Mouse (Mus musculus) heart, embryonic 10.5 days (tissue): ENCODE measurements around the gene Tpm3. TPM values are rescaled to one million over a fixed set of nuclear protein-coding genes. Genes with fewer than 3 reads are reported as not detected.
A peak's percentile ranks its signal among the peaks of the same experiment; 100 is the strongest.

ENCODE experiments used
- DNase-seq: peaks from one replicate; pipeline ENCODE4 v3.0.0-alpha.2; 2017; ENCODE audit warnings: low spot score
- H3K27ac ChIP-seq: fragments of 300-500 bp; sonication (generic); 2 replicates; pipeline ENCODE4 v1.5.1; 2016; ENCODE audit warnings: mild to moderate bottlenecking
- H3K27me3 ChIP-seq: fragments of 300-500 bp; sonication (generic); 2 replicates; pipeline ENCODE4 v1.6.1; 2016; ENCODE audit warnings: mild to moderate bottlenecking; ENCODE audit not compliant: poor library complexity, insufficient read depth, severe bottlenecking
- H3K36me3 ChIP-seq: fragments of 300-500 bp; sonication (generic); 2 replicates; pipeline ENCODE4 v1.6.1; 2016; ENCODE audit warnings: mild to moderate bottlenecking, moderate library complexity
- H3K4me1 ChIP-seq: fragments of 300-500 bp; sonication (generic); 2 replicates; pipeline ENCODE4 v1.6.1; 2016; ENCODE audit warnings: mild to moderate bottlenecking
- H3K4me3 ChIP-seq: fragments of 300-500 bp; sonication (generic); 2 replicates; pipeline ENCODE4 v1.5.1; 2016; ENCODE audit warnings: mild to moderate bottlenecking, moderate library complexity
- H3K9me3 ChIP-seq: fragments of 300-500 bp; sonication (generic); 2 replicates; pipeline ENCODE4 v1.6.1; 2016; ENCODE audit warnings: mild to moderate bottlenecking, moderate library complexity
- WGBS: fragments of 180-500 bp; shearing (Covaris S2); methylation state at CpG from one replicate; pipeline ENCODE4 v1.1.7; 2016; 5-methylcytosine and 5-hydroxymethylcytosine counted together
- polyA plus RNA-seq: library from polyadenylated mRNA; unstranded; fragments of >200 nt; fragmentation: Nextera tagmentation; extraction: Ambion mirVana; gene quantifications from 2 replicates; pipeline ENCODE4 v1.2.1, GENCODE M21; 2016

The Tpm3 gene
- polyA plus RNA-seq, 1 experiment from 2014 or later, result 489 TPM

DNA sequence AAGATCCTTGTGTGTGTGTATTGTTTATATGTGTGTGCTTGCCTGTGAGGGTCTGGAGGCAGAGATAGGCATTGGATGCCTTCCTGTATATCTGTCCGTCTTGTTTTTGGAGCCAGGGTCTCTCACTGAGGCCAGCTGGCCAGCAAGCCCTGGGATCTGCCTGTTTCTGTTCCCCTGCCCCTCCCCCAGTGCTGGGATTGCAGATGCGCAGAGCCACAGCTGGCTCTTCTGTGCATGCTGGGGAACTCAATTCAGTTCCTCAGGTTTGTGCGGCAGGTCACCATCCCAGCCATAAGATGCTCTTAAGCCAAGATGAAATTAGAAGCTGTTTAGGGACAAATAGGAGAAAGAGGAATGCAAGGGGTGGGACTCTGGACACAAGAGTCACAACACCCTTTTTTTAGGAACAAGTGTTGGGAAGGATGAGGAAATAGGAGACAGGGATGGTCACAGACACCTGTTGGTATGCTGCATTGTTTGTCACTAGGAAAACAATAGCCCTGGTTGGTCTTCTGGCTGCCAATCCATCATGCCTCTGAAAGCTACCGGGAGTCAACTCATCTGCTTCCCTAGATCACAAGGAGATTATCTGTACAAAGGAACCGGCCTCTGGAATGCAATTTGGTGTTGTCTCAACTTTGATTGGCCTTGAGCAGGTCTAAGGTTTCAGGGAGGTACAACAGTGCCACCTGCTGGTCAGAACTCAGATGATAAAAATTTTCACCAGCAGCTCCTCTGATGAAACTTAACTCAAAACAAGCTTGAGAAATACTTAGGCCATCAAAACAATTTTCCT, 4.7 kb downstream of the Tpm3 start:
- no peaks in the 10 kb centered on the region for H3K27me3 ChIP-seq
- 11% methylated on average over 5 of the region's 5 CpGs for WGBS

DNA sequence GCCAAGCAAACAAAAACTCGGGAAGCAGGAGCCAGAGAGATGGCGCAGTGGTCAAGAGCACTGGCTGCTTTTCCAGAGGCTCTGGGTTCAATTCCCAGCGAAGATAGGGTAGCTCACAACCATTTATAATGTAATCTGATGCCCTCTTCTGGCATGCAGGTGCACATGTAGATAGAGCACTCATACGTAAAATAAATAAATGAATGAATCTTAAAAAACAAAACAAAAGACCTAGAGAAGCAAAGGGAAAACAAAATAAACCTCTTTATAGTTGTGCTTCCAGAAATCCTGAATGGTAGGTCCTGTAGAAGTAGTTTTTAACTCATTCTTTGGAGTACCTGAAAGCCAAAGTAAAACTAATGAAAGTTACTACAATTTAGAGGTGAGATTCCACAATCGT, 5.8 kb downstream of the Tpm3 start:
- Histone ChIP-seq H3K36me3 (no peaks in the 10 kb centered on the region), H3K27me3 (no peaks in the 10 kb centered on the region), H3K4me1 (peaks cover 37% of the 10 kb centered on the region), H3K27ac (no peak overlapping the region), H3K4me3 (no peak overlapping the region), H3K9me3 (no peaks in the 10 kb centered on the region)
- WGBS, result 52% methylated on average over 5 of the region's 5 CpGs
- DNase-seq, result no peak

More for the DNA sequence above, 4.7 kb downstream of the Tpm3 start:
- peak; percentile 86 for DNase-seq
- Histone ChIP-seq H3K36me3 (no peaks in the 10 kb centered on the region), H3K9me3 (no peaks in the 10 kb centered on the region), H3K4me3 (peak overlapping the region; percentile 38), H3K27ac (peak overlapping the region; percentile 67; the same call in 1 of the 2 replicates), H3K4me1 (peaks cover 33% of the 10 kb centered on the region)

DNA sequence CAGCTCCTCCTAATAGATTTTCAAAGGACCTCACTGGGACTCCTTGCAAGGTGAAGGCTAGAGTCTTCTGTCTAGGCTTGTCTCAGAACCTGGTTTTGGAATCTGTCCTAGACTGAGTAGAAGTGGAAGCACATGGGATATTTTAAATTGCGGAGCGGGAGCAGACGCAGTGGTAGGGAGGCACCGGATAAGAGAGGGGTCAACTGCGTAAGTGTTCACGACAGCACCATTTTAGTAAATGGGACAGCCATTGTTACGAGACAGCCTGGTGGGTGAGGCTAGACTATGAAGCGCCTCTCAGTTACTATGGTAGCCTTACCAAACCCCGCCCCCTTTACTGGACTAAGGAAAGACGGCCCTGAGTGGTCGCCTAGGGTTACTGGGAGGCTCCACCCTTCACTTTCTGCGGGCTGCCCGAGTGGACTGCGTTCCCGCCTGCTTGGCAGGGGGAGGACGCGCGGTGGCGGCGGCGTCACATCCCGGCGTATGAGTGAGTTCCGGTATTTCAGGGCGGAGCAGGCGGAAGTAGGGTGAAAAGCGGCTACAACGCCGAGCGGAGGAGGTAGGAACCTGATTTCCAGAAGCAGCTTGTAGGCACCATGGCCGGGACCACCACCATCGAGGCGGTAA, 6.8 kb downstream of the Tpm3 start:
- WGBS, result under 1% methylated on average over 33 of the region's 33 CpGs
- H3K36me3 ChIP-seq, result 0 out of 2 replicates have a peak, but pooled peaks cover 2% of the 10 kb centered on the region
- DNase-seq, result peak; percentile 99
- H3K27me3 ChIP-seq, result no peaks in the 10 kb centered on the region
- peak overlapping the region; percentile 95 for H3K27ac ChIP-seq
- H3K9me3 ChIP-seq, result no peaks in the 10 kb centered on the region
- H3K4me1 ChIP-seq, result peaks cover 47% of the 10 kb centered on the region
- peak overlapping the region; percentile 85 for H3K4me3 ChIP-seq

DNA sequence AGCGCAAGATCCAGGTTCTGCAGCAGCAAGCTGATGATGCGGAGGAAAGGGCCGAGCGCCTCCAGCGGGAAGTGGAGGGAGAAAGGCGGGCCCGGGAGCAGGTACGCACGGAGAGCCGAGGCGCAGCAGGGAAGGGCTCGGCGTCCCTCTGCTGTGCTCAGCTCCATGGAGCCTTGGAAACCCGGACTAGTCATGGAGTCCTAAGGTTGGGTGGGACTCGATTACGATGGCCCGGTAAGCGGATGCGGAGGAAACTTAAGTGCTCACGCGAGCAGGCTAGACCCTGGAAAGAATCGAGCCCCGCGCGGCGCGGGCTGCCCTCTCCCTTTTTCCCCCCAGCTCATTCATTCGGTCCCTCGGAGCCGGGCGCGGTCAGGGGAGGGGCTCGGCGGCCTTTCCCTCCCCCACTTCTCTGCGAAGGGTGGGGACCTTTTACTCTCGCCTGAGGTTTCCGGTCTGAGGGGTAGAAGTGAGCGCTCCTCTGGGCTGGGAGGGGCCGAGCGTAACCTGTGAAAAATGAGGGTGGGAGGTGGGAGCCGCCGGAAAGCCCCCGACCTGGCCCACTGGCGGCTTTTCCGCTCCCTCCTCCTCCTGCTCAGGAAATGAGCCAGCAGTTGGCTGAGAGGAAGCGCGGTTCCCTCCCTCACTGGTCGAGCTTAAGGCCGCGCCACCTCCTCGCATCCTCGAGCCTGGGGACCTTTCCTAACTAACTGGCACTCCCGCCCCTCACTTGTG, 7.5 kb downstream of the Tpm3 start:
- peak overlapping the region; percentile 95 for H3K27ac ChIP-seq
- H3K36me3 ChIP-seq, result 0 out of 2 replicates have a peak, but pooled peaks cover 4% of the 10 kb centered on the region
- peak overlapping the region; percentile 85 for H3K4me3 ChIP-seq
- DNase-seq, result peak; percentile 95
- under 1% methylated on average over 53 of the region's 53 CpGs for WGBS
- H3K27me3 ChIP-seq, result no peaks in the 10 kb centered on the region
- peaks cover 54% of the 10 kb centered on the region for H3K4me1 ChIP-seq
- H3K9me3 ChIP-seq, result no peaks in the 10 kb centered on the region

DNA sequence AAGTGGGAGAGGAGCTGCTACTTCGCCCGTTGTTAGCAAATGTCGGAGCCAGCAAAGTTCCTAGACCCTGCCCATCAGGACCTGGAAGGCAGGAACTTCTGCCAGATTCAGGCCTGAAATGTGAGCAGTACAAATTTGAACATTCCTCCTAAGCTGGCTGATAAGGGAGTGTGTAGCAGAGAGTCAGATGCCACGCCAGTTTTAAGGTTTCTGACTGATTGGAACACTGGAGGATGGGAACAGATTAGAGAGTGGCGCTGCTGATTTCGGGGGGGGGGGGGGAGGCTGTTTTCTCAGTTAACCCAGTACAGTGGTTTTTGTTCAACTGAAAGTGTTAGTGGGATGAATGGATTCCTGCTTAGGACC, 8.0 kb downstream of the Tpm3 start:
- WGBS, result 1% methylated on average over 6 of the region's 6 CpGs
- H3K4me3 ChIP-seq, result peak overlapping the region; percentile 85
- H3K27me3 ChIP-seq, result no peaks in the 10 kb centered on the region
- H3K36me3 ChIP-seq, result 0 out of 2 replicates have a peak, but pooled peaks cover 4% of the 10 kb centered on the region
- H3K9me3 ChIP-seq, result no peaks in the 10 kb centered on the region
- H3K27ac ChIP-seq, result peak overlapping the region; percentile 95
- peaks cover 59% of the 10 kb centered on the region for H3K4me1 ChIP-seq
- no peak for DNase-seq

DNA sequence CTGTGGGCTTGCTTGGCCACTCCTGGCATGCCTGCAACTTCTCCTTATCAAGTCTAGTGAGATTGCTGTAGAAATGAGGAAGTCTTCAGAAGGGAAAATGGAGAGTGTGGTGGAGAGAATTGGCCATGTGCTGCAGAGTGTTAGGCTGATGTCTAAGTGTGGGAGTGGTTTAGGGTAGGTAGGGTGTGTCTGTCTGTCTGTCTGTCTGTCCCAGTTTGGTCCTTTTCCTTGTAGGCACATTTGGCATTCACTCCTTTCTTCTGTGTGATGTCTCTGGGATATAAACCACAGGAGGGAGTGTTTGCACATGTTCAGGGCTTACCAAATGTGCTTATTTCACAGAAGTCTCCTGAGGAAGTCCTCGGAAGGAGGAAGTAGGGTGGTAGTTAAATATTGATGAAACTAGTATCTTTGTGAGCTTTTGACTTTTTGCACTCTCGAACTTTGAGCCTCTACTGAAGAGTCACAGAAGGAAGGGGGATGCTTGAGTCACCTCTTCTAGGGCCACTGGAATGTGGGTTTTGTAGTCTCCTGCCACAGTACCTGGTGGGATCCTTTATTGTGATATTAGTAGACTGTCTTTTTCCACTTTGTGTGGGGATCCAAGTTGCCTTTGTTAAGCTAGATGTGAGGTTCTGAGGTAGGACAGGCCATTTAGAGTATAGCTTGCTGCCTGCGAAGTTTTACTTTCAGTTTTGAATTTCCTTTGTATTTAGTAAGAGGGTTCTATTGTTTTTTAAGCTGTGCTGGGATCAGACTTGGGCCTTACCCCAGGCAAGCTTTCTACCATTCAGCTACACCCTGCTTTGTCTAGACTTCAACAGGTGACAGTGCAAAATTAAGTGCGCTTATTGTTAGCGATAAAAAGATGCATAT, 9.2 kb downstream of the Tpm3 start:
- Histone ChIP-seq H3K4me1 (peaks cover 62% of the 10 kb centered on the region), H3K27ac (peak overlapping the region; percentile 63; the same call in 1 of the 2 replicates), H3K27me3 (no peaks in the 10 kb centered on the region), H3K4me3 (peak overlapping the region; percentile 85), H3K9me3 (no peaks in the 10 kb centered on the region), H3K36me3 (peaks cover 14% of the 10 kb centered on the region)
- WGBS, result 73% methylated on average over 5 of the region's 5 CpGs
- DNase-seq, result no peak

DNA sequence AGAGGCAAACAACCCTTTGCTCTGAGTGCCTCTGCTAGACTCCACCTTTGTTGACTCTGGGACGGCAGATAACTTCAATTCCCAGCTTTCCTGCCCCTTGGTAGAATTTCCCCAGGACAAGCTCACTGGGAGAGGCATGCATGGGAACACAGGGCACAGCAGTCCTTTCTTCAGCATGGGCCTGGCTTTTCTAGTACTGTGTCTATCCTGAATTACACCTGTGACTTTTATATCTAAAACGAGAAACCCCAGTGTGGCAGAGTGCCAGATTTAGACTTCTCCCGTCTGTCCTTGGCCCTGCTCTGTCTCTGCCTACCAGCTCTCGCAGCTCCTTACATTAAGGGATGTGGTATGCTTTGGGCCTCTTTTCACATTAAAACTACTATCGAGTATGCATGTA, 10.6 kb downstream of the Tpm3 start:
- WGBS, result 42% methylated on average over 5 of the region's 5 CpGs
- DNase-seq, result no peak
- peak overlapping the region; percentile 30 for H3K4me3 ChIP-seq
- peak overlapping the region; percentile 36; the same call in 1 of the 2 replicates for H3K27ac ChIP-seq
- no peaks in the 10 kb centered on the region for H3K9me3 ChIP-seq
- peaks cover 28% of the 10 kb centered on the region for H3K36me3 ChIP-seq
- H3K27me3 ChIP-seq, result no peaks in the 10 kb centered on the region
- H3K4me1 ChIP-seq, result peaks cover 55% of the 10 kb centered on the region

DNA sequence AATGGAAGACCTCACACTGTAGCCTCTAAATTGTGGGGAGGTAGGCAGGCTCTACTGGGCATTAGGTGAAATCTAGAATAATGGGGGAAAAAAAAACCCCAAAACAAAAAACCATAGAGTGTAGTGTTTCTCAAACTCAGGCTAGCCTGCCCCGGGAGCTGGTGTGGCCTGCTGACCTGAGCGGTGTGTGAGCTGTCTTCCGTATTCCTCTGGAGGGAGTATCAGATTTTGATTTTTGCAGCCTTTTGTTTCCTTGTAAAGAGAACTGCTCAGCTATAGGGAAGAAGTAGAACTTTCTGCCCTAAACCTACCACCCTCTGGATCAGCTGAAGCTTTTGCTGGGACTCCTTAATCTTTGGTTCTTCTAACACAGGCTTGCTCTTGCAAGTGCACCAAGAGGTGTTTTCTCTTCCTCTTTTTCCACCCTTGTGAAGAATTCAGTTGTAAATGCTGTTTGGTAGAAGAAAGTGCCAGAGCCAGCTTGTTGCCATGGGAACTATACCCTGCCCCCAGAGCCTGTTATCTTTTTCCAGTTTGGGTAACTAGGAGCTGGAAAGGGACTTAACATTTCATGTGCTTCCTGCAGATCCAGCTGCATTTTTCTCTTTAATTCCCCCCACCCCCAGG, 11.4 kb downstream of the Tpm3 start:
- Histone ChIP-seq H3K36me3 (peaks cover 36% of the 10 kb centered on the region), H3K27ac (peak overlapping the region; percentile 52), H3K4me3 (peak overlapping the region; percentile 30), H3K9me3 (no peaks in the 10 kb centered on the region), H3K27me3 (no peaks in the 10 kb centered on the region), H3K4me1 (peaks cover 51% of the 10 kb centered on the region)
- no peak for DNase-seq
- 47% methylated on average over 3 of the region's 3 CpGs for WGBS

DNA sequence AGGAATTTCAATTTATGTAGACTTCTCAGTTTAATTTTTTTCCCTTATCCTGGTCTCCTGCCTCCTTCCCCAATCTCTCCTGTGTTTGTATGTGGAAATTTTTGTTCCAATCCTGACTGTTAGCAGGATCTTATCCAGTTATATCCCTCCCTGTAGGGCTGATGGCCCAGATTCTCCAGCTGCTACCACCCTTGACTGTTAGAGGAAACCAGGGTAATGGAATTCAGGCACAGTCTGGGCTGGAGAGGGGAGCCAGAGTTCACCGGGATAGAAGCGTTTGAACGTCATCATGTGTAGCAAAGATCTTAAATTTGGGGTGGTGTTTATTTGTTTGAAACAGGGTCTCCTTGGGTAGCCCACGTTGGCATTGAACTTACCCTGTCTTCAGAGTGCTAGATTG, 12.3 kb downstream of the Tpm3 start:
- Histone ChIP-seq H3K4me1 (peaks cover 49% of the 10 kb centered on the region), H3K36me3 (peaks cover 45% of the 10 kb centered on the region), H3K27ac (no peak overlapping the region), H3K9me3 (no peaks in the 10 kb centered on the region), H3K27me3 (no peaks in the 10 kb centered on the region), H3K4me3 (no peak overlapping the region)
- WGBS, result 77% methylated on average over 4 of the region's 4 CpGs
- DNase-seq, result no peak

DNA sequence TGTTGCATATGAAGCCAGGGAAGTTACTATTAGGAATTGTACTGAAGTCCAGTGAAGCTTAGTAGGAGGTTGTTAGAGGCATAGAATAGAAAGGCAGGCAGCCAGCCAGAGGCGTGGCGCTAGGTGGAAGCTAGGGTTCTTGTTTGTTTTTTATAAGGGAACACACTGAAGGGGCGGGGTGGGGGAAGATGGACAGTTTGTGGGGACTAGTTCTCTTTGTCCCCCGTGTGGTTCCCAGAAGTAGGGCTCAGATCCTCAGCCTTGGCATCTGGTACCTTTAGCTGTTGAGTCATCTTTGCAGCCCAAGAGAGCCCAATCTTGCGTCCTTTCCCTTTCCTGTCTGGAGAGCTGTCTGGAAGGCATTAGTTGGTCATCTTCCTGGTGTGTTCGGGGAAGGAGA, 12.8 kb downstream of the Tpm3 start:
- no peak for DNase-seq
- Histone ChIP-seq H3K4me3 (no peak overlapping the region), H3K36me3 (peaks cover 50% of the 10 kb centered on the region), H3K27ac (no peak overlapping the region), H3K27me3 (no peaks in the 10 kb centered on the region), H3K9me3 (no peaks in the 10 kb centered on the region), H3K4me1 (peaks cover 49% of the 10 kb centered on the region)
- 82% methylated on average over 6 of the region's 6 CpGs for WGBS

DNA sequence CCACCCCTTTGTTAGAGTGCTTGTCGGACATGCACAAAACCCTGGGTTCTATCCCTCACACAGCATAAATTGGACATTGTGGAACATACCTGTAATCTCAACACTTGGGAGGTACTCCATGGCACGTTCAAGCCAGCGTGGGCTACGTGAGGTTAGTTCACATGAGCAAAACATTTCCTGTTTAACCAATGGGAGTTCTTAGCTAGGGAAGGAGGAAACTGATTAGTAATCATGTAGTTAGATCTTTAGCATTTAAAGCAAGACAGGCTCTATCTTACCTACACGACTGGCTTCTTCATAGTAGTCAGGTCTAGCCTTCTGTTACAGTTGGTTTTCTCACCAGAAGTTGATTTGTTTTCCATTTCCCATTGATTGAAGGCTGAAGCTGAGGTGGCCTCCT, 13.6 kb downstream of the Tpm3 start:
- DNase-seq, result no peak
- H3K9me3 ChIP-seq, result no peaks in the 10 kb centered on the region
- H3K4me3 ChIP-seq, result no peak overlapping the region
- H3K36me3 ChIP-seq, result peaks cover 58% of the 10 kb centered on the region
- peaks cover 47% of the 10 kb centered on the region for H3K4me1 ChIP-seq
- 76% methylated on average over 5 of the region's 5 CpGs for WGBS
- no peaks in the 10 kb centered on the region for H3K27me3 ChIP-seq
- no peak overlapping the region for H3K27ac ChIP-seq

DNA sequence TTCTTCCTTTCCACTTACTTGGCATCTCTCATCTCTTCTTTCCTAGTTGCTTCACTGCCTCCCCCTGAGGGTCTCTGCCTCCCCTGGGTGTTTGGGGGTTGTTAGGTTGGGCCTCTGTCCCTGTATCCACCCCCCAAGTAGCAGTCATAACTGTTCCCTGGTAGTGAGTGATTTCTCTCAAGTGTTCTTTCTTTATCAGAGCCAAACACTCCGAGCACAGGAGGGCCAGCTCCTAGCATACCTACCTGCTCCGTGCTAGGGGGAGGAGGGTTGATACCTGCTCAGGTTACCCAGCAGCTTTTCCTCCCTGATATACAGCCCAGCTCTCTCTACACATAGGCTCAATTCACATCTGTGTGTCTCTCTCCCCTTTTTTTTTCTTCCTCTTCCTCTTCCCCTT, 16.2 kb downstream of the Tpm3 start:
- peaks cover 25% of the 10 kb centered on the region for H3K4me1 ChIP-seq
- 80% methylated on average over 2 of the region's 2 CpGs for WGBS
- H3K36me3 ChIP-seq, result peaks cover 83% of the 10 kb centered on the region
- no peaks in the 10 kb centered on the region for H3K9me3 ChIP-seq
- H3K27me3 ChIP-seq, result no peaks in the 10 kb centered on the region
- no peak for DNase-seq
- H3K27ac ChIP-seq, result no peak overlapping the region
- H3K4me3 ChIP-seq, result no peak overlapping the region
